Mouse (Mus musculus) liver, adult 2 months (tissue): ENCODE data around the gene Gm38394. TPM values are rescaled to one million over a fixed set of nuclear protein-coding genes. Genes with fewer than 3 reads are reported as not detected.
"Not testable (repeated sequence)": the region's sequence is repeated elsewhere in the genome, so short reads cannot be mapped to it uniquely, and the experiment has no call there.

Source experiments
- DNase-seq: peaks from one replicate; pipeline ENCODE4 v3.0.0-alpha.2; 2011; ENCODE audit warnings: low read depth, low spot score; ENCODE audit errors: extremely low read depth
- H3K27ac ChIP-seq: fragments of 200-500 bp; replicated peaks from 2 replicates; pipeline ENCODE4 v1.5.1; 2012; ENCODE audit warnings: low read depth, mild to moderate bottlenecking, control low read depth, inconsistent platforms, low read length; ENCODE audit not compliant: insufficient read depth
- H3K27me3 ChIP-seq: fragments of 200-500 bp; 2 replicates; pipeline ENCODE4 v1.6.1; 2012; ENCODE audit warnings: mild to moderate bottlenecking, moderate library complexity, low read length, inconsistent platforms; ENCODE audit not compliant: control insufficient read depth, insufficient read depth
- H3K36me3 ChIP-seq: fragments of 200-500 bp; 2 replicates; pipeline ENCODE4 v1.6.1; 2012; ENCODE audit warnings: low read length, inconsistent platforms; ENCODE audit not compliant: control insufficient read depth, insufficient read depth
- H3K4me1 ChIP-seq: fragments of 200-500 bp; 2 replicates; pipeline ENCODE4 v1.6.1; 2011; ENCODE audit warnings: low read length; ENCODE audit not compliant: control insufficient read depth, insufficient read depth
- H3K4me3 ChIP-seq: fragments of 200-500 bp; 2 replicates; pipeline ENCODE4 v1.5.1; 2011; ENCODE audit warnings: low read depth, mild to moderate bottlenecking, control low read depth, low read length, moderate library complexity; ENCODE audit not compliant: insufficient read depth
- H3K79me2 ChIP-seq: fragments of 200-500 bp; 2 replicates; pipeline ENCODE4 v1.6.1; 2012; ENCODE audit warnings: inconsistent platforms, mild to moderate bottlenecking, low read length, moderate library complexity; ENCODE audit not compliant: control insufficient read depth, insufficient read depth
- H3K9ac ChIP-seq: fragments of 200-500 bp; 2 replicates; pipeline ENCODE4 v1.6.1; 2012; ENCODE audit warnings: low read depth, mild to moderate bottlenecking, control low read depth, inconsistent platforms, low read length
- CTCF ChIP-seq: fragments of 200-500 bp; IDR thresholded peaks from 2 replicates; pipeline ENCODE4 v1.5.1; 2011; ENCODE audit warnings: low read depth, low read length, control low read depth
- POLR2A ChIP-seq: fragments of 200-500 bp; IDR thresholded peaks from 2 replicates; pipeline ENCODE4 v1.6.1; 2011; ENCODE audit warnings: low read length, control low read depth; ENCODE audit not compliant: insufficient read depth; ENCODE audit errors: extremely low read depth
- WGBS: fragments of 180-500 bp; shearing (Covaris S2); methylation state at CpG from one replicate; pipeline ENCODE4 v1.1.7; 2018; 5-methylcytosine and 5-hydroxymethylcytosine counted together
- polyA plus RNA-seq: library from polyadenylated mRNA; depleted of rRNA; stranded (reverse); fragments of >200 nt; gene quantifications from 2 replicates; pipeline ENCODE4 v1.2.3, GENCODE M21; 2012; rRNA removed
- total RNA-seq: library from RNA; depleted of rRNA; stranded (reverse); fragments of >200 nt; gene quantifications from 2 replicates; pipeline ENCODE4 v1.2.3, GENCODE M21; 2014; rRNA removed

Gene Gm38394
- total RNA-seq (9.5 and 9.6 TPM in 2 replicates), polyA plus RNA-seq (1.2 and 1.8 TPM in 2 replicates)

GRCm38 (mm10) chr1:133661203-133661933, at the start of gene Gm38394:
Gm38394 (minus strand) TSS chr1:133661318.
- H3K36me3 ChIP-seq = peaks cover 26% of the 10 kb centered on the region
- TF ChIP-seq CTCF (no peak), POLR2A (peak; percentile 78)
- WGBS = 2% methylated on average over 26 of the region's 26 CpGs
- H3K27ac ChIP-seq = peak within 1 kb of the TSS; percentile 98
- H3K27me3 ChIP-seq = no peaks in the 10 kb centered on the region
- H3K4me1 ChIP-seq = peaks cover 22% of the 10 kb centered on the region
- DNase-seq = peak; percentile 94
- peak within 1 kb of the TSS; percentile 94 for H3K9ac ChIP-seq
- peak within 1 kb of the TSS; percentile 96 for H3K4me3 ChIP-seq
- H3K79me2 ChIP-seq = peaks cover 37% of the 10 kb centered on the region; the same call in 1 of the 2 replicates

GRCm38 (mm10) chr1:133710895-133711294, 49.8 kb upstream of the Gm38394 start:
- Histone ChIP-seq H3K27ac (no peak overlapping the region), H3K36me3 (no peaks in the 10 kb centered on the region), H3K4me3 (no peak overlapping the region), H3K9ac (no peak overlapping the region), H3K4me1 (peaks cover 10% of the 10 kb centered on the region), H3K27me3 (no peaks in the 10 kb centered on the region), H3K79me2 (no peaks in the 10 kb centered on the region)
- TF ChIP-seq CTCF = no peak
- TF ChIP-seq POLR2A = no peak
- DNase-seq = peak; percentile 43
- WGBS = 43% methylated on average over 6 of the region's 6 CpGs

- no peak for DNase-seq
- 86% methylated on average over 3 of the region's 3 CpGs for WGBS
- Histone ChIP-seq H3K27ac (no peak overlapping the region), H3K9ac (no peak overlapping the region), H3K79me2 (no peaks in the 10 kb centered on the region), H3K4me3 (no peak overlapping the region), H3K27me3 (no peaks in the 10 kb centered on the region), H3K36me3 (no peaks in the 10 kb centered on the region), H3K4me1 (peaks cover 10% of the 10 kb centered on the region)
- no peak for TF ChIP-seq POLR2A
- no peak for TF ChIP-seq CTCF
These were observed 48.2 kb upstream of the Gm38394 start for GRCm38 (mm10) chr1:133709292-133709691.

GRCm38 (mm10) chr1:133701824-133702223, 40.7 kb upstream of the Gm38394 start:
- DNase-seq = peak; percentile 26
- H3K36me3 ChIP-seq, H3K9ac ChIP-seq, H3K27me3 ChIP-seq, H3K79me2 ChIP-seq, H3K4me1 ChIP-seq, H3K27ac ChIP-seq, H3K4me3 ChIP-seq: not testable (repeated sequence)
- 44% methylated on average over 1 of the region's 2 CpGs for WGBS
- peak; percentile 56 for TF ChIP-seq CTCF

GRCm38 (mm10) chr1:133697935-133698620, 37.0 kb upstream of the Gm38394 start:
- Histone ChIP-seq H3K4me3 (no peak overlapping the region), H3K36me3 (no peaks in the 10 kb centered on the region), H3K79me2 (no peaks in the 10 kb centered on the region), H3K4me1 (peaks cover 25% of the 10 kb centered on the region), H3K27me3 (no peaks in the 10 kb centered on the region), H3K9ac (no peak overlapping the region), H3K27ac (no peak overlapping the region)
- 97% methylated on average over 12 of the region's 12 CpGs for WGBS
- no peak for TF ChIP-seq POLR2A
- no peak for TF ChIP-seq CTCF
- DNase-seq = no peak

GRCm38 (mm10) chr1:133695901-133696300, 34.8 kb upstream of the Gm38394 start:
- peak overlapping the region; percentile 50 for H3K27ac ChIP-seq
- peaks cover 26% of the 10 kb centered on the region for H3K4me1 ChIP-seq
- no peaks in the 10 kb centered on the region for H3K27me3 ChIP-seq
- no peak overlapping the region for H3K9ac ChIP-seq
- H3K4me3 ChIP-seq = no peak overlapping the region
- H3K79me2 ChIP-seq = no peaks in the 10 kb centered on the region
- DNase-seq = peak; percentile 79
- WGBS = 19% methylated on average over 7 of the region's 7 CpGs
- no peak for TF ChIP-seq POLR2A
- TF ChIP-seq CTCF = no peak
- H3K36me3 ChIP-seq = no peaks in the 10 kb centered on the region
